Mouse (Mus musculus) heart, adult 2 months (tissue): ENCODE results near the gene Apobr. TPM values are rescaled to one million over a fixed set of nuclear protein-coding genes. Genes with fewer than 3 reads are reported as not detected.

Experiments used
- DNase-seq, 2 experiments: peaks; one replicate each; pipeline ENCODE4 v3.0.0; 2021
- H3K27ac ChIP-seq: fragments of 200-600 bp; 2 replicates; pipeline ENCODE4 v1.8.1; 2022
- H3K27me3 ChIP-seq: fragments of 200-500 bp; 2 replicates; pipeline ENCODE4 v1.6.1; 2012; ENCODE audit warnings: mild to moderate bottlenecking, low read length, inconsistent platforms, mixed read lengths; ENCODE audit not compliant: control insufficient read depth, insufficient read depth
- H3K36me3 ChIP-seq: fragments of 200-500 bp; 2 replicates; pipeline ENCODE4 v1.6.1; 2012; ENCODE audit warnings: low read length, inconsistent platforms; ENCODE audit not compliant: control insufficient read depth, insufficient read depth
- H3K4me1 ChIP-seq: fragments of 200-500 bp; 2 replicates; pipeline ENCODE4 v1.6.1; 2011; ENCODE audit warnings: low read length; ENCODE audit not compliant: control insufficient read depth, insufficient read depth
- H3K4me3 ChIP-seq: fragments of 200-600 bp; 2 replicates; pipeline ENCODE4 v1.8.1; 2022
- H3K79me2 ChIP-seq: fragments of 200-500 bp; replicated peaks from 2 replicates; pipeline ENCODE4 v1.6.1; 2012; ENCODE audit warnings: mild to moderate bottlenecking, inconsistent platforms, low read length, moderate library complexity, mixed read lengths; ENCODE audit not compliant: control insufficient read depth, insufficient read depth
- H3K9ac ChIP-seq: fragments of 200-500 bp; 2 replicates; pipeline ENCODE4 v1.6.1; 2012; ENCODE audit warnings: low read depth, mild to moderate bottlenecking, control low read depth, inconsistent platforms, low read length, mixed read lengths
- CTCF ChIP-seq: fragments of 200-600 bp; IDR thresholded peaks from 2 replicates; pipeline ENCODE4 v1.8.1; 2022; ENCODE audit warnings: antibody characterized with exemption, mild to moderate bottlenecking, moderate library complexity
- EP300 ChIP-seq: fragments of 200-500 bp; IDR thresholded peaks from 2 replicates; pipeline ENCODE4 v1.6.1; 2011; ENCODE audit warnings: low read depth, low read length, control low read depth; ENCODE audit not compliant: insufficient read depth
- POLR2A ChIP-seq: fragments of 200-500 bp; IDR thresholded peaks from 2 replicates; pipeline ENCODE4 v1.6.1; 2011; ENCODE audit warnings: mild to moderate bottlenecking, low read depth, low read length, control low read depth; ENCODE audit not compliant: insufficient read depth
- WGBS: fragments of 180-500 bp; shearing (Covaris S2); methylation state at CpG from one replicate; pipeline ENCODE4 v1.1.7; 2018; 5-methylcytosine and 5-hydroxymethylcytosine counted together
- intact Hi-C: fragments of 180-260 bp; cut with DNase I; formaldehyde crosslinking; loops from one replicate; pipeline ENCODE4 v1.15.1; 2025
- polyA plus RNA-seq: library from polyadenylated mRNA; depleted of rRNA; stranded (reverse); fragments of >200 nt; gene quantifications from 2 replicates; pipeline ENCODE4 v1.2.3, GENCODE M21; 2012
- total RNA-seq, 2 experiments: library from RNA; stranded (reverse); gene quantifications; 2 replicates each; pipeline ENCODE4 v1.2.3; 2021

The Apobr gene
- total and polyA plus RNA-seq, 3 experiments, result 0.32 to 1.1 (median 0.39) TPM

DNA sequence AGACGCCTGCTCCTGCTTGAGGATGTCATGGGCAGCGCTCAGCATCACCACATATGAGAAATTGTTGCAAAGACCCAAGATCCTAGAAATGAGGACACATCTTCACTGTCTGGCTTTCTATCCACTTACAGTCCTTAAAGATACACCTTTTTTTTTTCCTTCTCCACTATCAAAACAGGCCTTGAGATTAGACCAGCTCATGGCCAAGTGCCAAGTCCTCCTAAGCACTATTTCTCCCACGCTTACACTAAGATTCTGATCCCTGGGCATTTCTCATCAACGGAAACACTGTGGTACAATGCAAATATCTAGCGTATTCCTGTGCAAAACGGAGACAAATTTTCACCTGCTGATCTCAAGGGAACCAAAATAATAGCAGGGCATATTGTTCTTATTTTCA is 3.1 kb upstream of the Apobr start:
- Histone ChIP-seq H3K4me3 (no peak overlapping the region), H3K27ac (no peak overlapping the region), H3K4me1 (no peaks in the 10 kb centered on the region), H3K36me3 (no peaks in the 10 kb centered on the region), H3K9ac (no peak overlapping the region), H3K27me3 (no peaks in the 10 kb centered on the region), H3K79me2 (no peaks in the 10 kb centered on the region)
- no peak for TF ChIP-seq POLR2A
- no peak for TF ChIP-seq EP300
- TF ChIP-seq CTCF, result no peak
- intact Hi-C loops, result loop anchor here (2.0 to 10.0 kb wide), 2 partner anchors 15 to 623 kb away; partner anchors contain the start of genes Eif3c, Mylpf and Tbc1d10b
- no peak for DNase-seq
- WGBS, result 76% methylated on average over 6 of the region's 6 CpGs

DNA sequence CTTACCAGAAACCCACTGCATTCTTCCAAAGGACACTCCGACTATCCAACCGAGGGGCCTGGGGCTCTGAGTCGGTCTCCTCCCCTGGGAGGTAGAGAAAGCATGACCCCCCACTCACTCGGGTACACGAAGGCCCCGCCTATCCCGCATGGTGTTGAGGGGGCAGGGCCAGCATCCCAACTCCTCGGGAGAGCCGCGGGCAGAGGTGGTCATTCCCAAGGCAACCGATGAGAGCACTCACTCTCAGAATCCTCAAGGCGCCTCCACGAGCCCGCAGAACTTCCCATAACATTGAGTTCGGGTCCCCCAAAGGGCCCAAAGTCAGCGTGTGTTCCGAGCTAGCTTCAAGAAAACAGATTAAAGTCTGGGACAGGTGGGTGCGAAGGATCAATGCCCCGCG is 2.0 kb upstream of the Apobr start:
- intact Hi-C loops, result loop anchor here (1.0 to 10.0 kb wide), 3 partner anchors 16 to 622 kb away; partner anchors contain the start of genes Bola2, Eif3c, Mylpf and Slx1b
- Histone ChIP-seq H3K27ac (peak overlapping the region; percentile 97), H3K4me3 (peak overlapping the region; percentile 83), H3K79me2 (no peaks in the 10 kb centered on the region), H3K9ac (peak overlapping the region; percentile 56), H3K4me1 (no peaks in the 10 kb centered on the region), H3K36me3 (no peaks in the 10 kb centered on the region), H3K27me3 (no peaks in the 10 kb centered on the region)
- TF ChIP-seq CTCF, result no peak
- TF ChIP-seq POLR2A, result no peak
- no peak for TF ChIP-seq EP300
- no peak for DNase-seq
- WGBS, result 4% methylated on average over 20 of the region's 20 CpGs

DNA sequence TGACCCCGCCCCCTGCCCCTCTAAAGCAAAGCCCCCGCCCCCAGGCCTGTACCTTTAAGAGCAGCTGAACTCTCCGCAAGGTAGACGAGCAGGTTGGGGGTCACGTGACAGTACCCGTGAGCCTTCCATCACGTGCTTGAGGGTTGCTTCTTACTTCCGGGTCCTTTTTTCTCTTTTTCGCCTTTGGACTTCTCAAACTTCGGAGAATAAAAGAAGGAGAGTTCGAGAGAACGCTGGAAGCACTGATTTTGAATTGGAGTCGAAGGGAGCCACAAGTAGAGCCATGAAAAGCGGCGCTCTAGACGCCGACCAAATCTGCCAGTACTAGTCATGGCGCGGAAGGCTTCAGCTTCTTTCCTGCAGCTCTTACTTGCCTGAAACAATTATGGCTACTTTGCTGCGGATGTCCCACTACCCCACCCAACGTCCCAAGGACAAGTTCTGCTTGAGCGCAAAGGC is 1.5 kb upstream of the Apobr start:
- peak; percentile 86 to 88 for DNase-seq
- WGBS, result under 1% methylated on average over 22 of the region's 22 CpGs
- Histone ChIP-seq H3K36me3 (no peaks in the 10 kb centered on the region), H3K27ac (peak overlapping the region; percentile 97), H3K79me2 (no peaks in the 10 kb centered on the region), H3K27me3 (no peaks in the 10 kb centered on the region), H3K9ac (peak overlapping the region; percentile 62), H3K4me3 (peak overlapping the region; percentile 83), H3K4me1 (no peaks in the 10 kb centered on the region)
- intact Hi-C loops, result loop anchor here (1.0 to 10.0 kb wide), 3 partner anchors 16 to 622 kb away; partner anchors contain the start of genes Bola2, Eif3c, Mylpf and Slx1b
- TF ChIP-seq EP300 (0 out of 2 replicates have a peak, but pooled peaks have one; percentile 48), POLR2A (peak; percentile 54), CTCF (no peak)

DNA sequence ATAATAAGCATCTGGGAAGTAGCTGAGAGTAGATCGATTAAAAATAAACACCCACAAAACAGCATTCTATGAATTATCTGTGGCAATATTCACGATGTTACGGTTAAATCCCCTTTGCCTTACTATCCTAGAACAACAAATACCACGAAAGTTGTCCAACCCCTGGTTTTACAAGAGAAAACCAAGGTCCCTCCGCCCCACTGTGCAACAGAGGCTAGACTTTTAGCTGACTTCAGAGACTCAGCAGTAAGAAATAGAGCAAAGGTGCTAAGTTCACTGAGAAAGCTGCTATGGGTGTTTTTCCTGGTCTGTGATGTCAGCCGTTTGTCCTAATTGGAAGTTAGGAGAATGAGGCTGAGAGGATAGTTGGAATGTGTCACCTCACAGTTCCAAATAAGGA is 981 bp upstream of the Apobr start:
- Histone ChIP-seq H3K9ac (no peak overlapping the region), H3K27ac (peak overlapping the region; percentile 97), H3K4me3 (peak overlapping the region; percentile 83), H3K27me3 (no peaks in the 10 kb centered on the region), H3K4me1 (no peaks in the 10 kb centered on the region), H3K79me2 (no peaks in the 10 kb centered on the region), H3K36me3 (no peaks in the 10 kb centered on the region)
- 47% methylated on average over 6 of the region's 6 CpGs for WGBS
- intact Hi-C loops, result loop anchor here (1.0 to 10.0 kb wide), 3 partner anchors 17 to 621 kb away; partner anchors contain the start of genes Bola2, Eif3c, Mylpf and Slx1b
- DNase-seq, result no peak
- TF ChIP-seq EP300 (no peak), CTCF (no peak), POLR2A (no peak)

DNA sequence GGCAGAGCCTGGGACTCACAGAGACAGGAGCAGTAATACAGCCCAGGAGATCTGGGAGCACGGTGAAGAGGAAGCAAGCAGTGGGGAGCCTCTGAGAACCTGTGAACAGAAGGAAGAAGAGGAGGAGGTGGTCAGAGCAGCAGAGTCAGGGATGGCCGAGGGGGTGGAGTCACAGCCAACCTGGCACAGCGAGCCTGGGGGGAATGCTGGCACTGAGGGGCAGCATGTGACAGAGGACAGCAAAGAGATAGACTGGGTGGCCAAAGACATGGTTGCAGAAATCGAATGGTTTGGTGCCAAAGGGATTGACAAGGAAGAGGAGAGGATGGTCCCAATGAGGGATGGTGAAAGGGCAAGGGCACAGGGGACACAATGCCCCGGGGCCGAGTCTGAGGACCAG is 975 bp downstream of the Apobr start, which contains the start of gene Cln3:
Gene Cln3, minus strand, starts transcription at position 101 of the 400 bp plus-strand sequence.
- no peak for DNase-seq
- intact Hi-C loops, result loop anchor here (10.0 kb wide), 1 partner anchor 619 kb away; the partner anchor contains the start of genes Mylpf and Tbc1d10b
- H3K9ac ChIP-seq, result no peak within 1 kb of the TSS
- WGBS, result 73% methylated on average over 6 of the region's 6 CpGs
- no peaks in the 10 kb centered on the region for H3K36me3 ChIP-seq
- no peaks in the 10 kb centered on the region for H3K4me1 ChIP-seq
- no peaks in the 10 kb centered on the region for H3K79me2 ChIP-seq
- TF ChIP-seq POLR2A, result no peak
- no peak for TF ChIP-seq CTCF
- no peak for TF ChIP-seq EP300
- H3K4me3 ChIP-seq, result no peak within 1 kb of the TSS
- no peaks in the 10 kb centered on the region for H3K27me3 ChIP-seq
- no peak within 1 kb of the TSS for H3K27ac ChIP-seq

DNA sequence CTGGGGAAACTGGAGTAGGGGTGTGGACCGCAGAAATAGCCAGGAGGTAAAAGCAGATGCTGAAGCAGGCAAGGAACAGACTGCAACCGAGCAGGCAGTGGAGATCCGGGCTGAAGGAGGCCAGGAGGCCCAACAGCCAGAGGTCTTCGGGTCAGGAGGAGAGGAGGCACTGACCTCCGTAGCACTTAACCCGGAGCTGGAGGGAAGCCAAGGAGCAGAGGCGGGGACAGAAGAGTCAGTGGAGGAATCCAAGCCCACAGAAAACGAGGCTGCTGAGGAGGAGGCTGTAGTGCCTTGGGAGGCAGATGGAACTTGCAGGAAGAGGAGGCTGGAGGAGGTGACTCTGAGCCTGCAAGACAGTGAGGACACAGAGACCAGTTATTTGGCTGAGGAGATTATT is 2.1 kb downstream of the Apobr start:
- WGBS, result 23% methylated on average over 8 of the region's 8 CpGs
- intact Hi-C loops, result loop anchor here (10.0 kb wide), 1 partner anchor 618 kb away; the partner anchor contains the start of genes Mylpf and Tbc1d10b
- Histone ChIP-seq H3K4me1 (no peaks in the 10 kb centered on the region), H3K36me3 (no peaks in the 10 kb centered on the region), H3K9ac (no peak overlapping the region), H3K79me2 (no peaks in the 10 kb centered on the region), H3K27ac (no peak overlapping the region), H3K4me3 (no peak overlapping the region), H3K27me3 (no peaks in the 10 kb centered on the region)
- DNase-seq, result peak; percentile 45 to 59
- no peak for TF ChIP-seq POLR2A
- no peak for TF ChIP-seq CTCF
- TF ChIP-seq EP300, result no peak
